Mouse (Mus musculus): ENCODE data around the gene Dnah6.
A peak's percentile ranks its signal among the peaks of the same experiment; 100 is the strongest.

The Dnah6 gene

GRCm38 (mm10) chr6:73228408-73228807 lies 7.0 kb upstream of the Dnah6 start:
- peak; percentile 6 for DNase-seq (ENCODE audit: low read depth, low spot score)

GRCm38 (mm10) chr6:73227376-73228158 lies 6.1 kb upstream of the Dnah6 start:
- peak; percentile 74 for DNase-seq (ENCODE audit: low read depth, low spot score)

GRCm38 (mm10) chr6:73222841-73223526 lies 1.5 kb upstream of the Dnah6 start:
- DNase-seq (ENCODE audit: low read depth, low spot score) = peak; percentile 76

- DNase-seq (ENCODE audit: low read depth, low spot score) = peak; percentile 5
Measured at GRCm38 (mm10) chr6:73221958-73222735, 696 bp upstream of the Dnah6 start.

- DNase-seq (ENCODE audit: low read depth, low spot score) = no peak
Measured at GRCm38 (mm10) chr6:73211602-73212001, 9.8 kb downstream of the Dnah6 start.

- DNase-seq (ENCODE audit: low read depth, low spot score) = no peak
Measured at GRCm38 (mm10) chr6:73211036-73211435, 10.4 kb downstream of the Dnah6 start.

GRCm38 (mm10) chr6:73210445-73210972 lies 10.9 kb downstream of the Dnah6 start:
- no peak for DNase-seq (ENCODE audit: low read depth, low spot score)

GRCm38 (mm10) chr6:73209598-73209997 lies 11.9 kb downstream of the Dnah6 start:
- DNase-seq (ENCODE audit: low read depth, low spot score) = no peak

- no peak for DNase-seq (ENCODE audit: low read depth, low spot score)
Measured at GRCm38 (mm10) chr6:73204937-73205336, 16.5 kb downstream of the Dnah6 start.

GRCm38 (mm10) chr6:73203724-73204123 lies 17.7 kb downstream of the Dnah6 start:
- no peak for DNase-seq (ENCODE audit: low read depth, low spot score)

GRCm38 (mm10) chr6:73195291-73195690 lies 26.2 kb downstream of the Dnah6 start:
- DNase-seq (ENCODE audit: low read depth, low spot score) = no peak

- no peak for DNase-seq (ENCODE audit: low read depth, low spot score)
Measured at GRCm38 (mm10) chr6:73190756-73191155, 30.7 kb downstream of the Dnah6 start.

- peak; percentile 11 for DNase-seq (ENCODE audit: low read depth, low spot score)
Measured at GRCm38 (mm10) chr6:73184276-73184675, 37.2 kb downstream of the Dnah6 start.

- DNase-seq (ENCODE audit: low read depth, low spot score) = no peak
Measured at GRCm38 (mm10) chr6:73182987-73183386, 38.5 kb downstream of the Dnah6 start.

- DNase-seq (ENCODE audit: low read depth, low spot score) = no peak
Measured at GRCm38 (mm10) chr6:73182410-73182809, 39.0 kb downstream of the Dnah6 start.

GRCm38 (mm10) chr6:73182006-73182405 lies 39.4 kb downstream of the Dnah6 start:
- DNase-seq (ENCODE audit: low read depth, low spot score) = no peak

- DNase-seq (ENCODE audit: low read depth, low spot score) = no peak
Measured at GRCm38 (mm10) chr6:73175156-73175555, 46.3 kb downstream of the Dnah6 start.

GRCm38 (mm10) chr6:73167230-73167629 lies 54.2 kb downstream of the Dnah6 start:
- DNase-seq (ENCODE audit: low read depth, low spot score) = no peak

- no peak for DNase-seq (ENCODE audit: low read depth, low spot score)
Measured at GRCm38 (mm10) chr6:73162958-73163357, 58.5 kb downstream of the Dnah6 start.

GRCm38 (mm10) chr6:73161338-73161737 lies 60.1 kb downstream of the Dnah6 start:
- DNase-seq (ENCODE audit: low read depth, low spot score) = no peak

- no peak for DNase-seq (ENCODE audit: low read depth, low spot score)
Measured at GRCm38 (mm10) chr6:73155455-73155854, 66.0 kb downstream of the Dnah6 start.

- peak; percentile 86 for DNase-seq (ENCODE audit: low read depth, low spot score)
Measured at GRCm38 (mm10) chr6:73153675-73154074, 67.8 kb downstream of the Dnah6 start.

All from mesoderm, embryonic 11.5 days (tissue).